Mouse (Mus musculus): ENCODE data around the gene 0610012G03Rik. TPM values are rescaled to one million over a fixed set of nuclear protein-coding genes. Genes with fewer than 3 reads are reported as not detected.
"Not testable (repeated sequence)": the region's sequence is repeated elsewhere in the genome, so short reads cannot be mapped to it uniquely, and the experiment has no call there.

0610012G03Rik gene
- polyA plus RNA-seq, 1 experiment from 2014 or later: 93.7 TPM

- peak; percentile 68 for ATAC-seq (replicated peaks; ENCODE audit: low FRiP score)
- no peak for DNase-seq (ENCODE audit: low spot score)
- under 1% methylated on average over 38 of the region's 38 CpGs for WGBS
Measured at GRCm38 (mm10) chr16:31947901-31948316, 385 bp downstream of the 0610012G03Rik start.

GRCm38 (mm10) chr16:31947333-31947732, 961 bp downstream of the 0610012G03Rik start:
- peak overlapping the region; percentile 84 for H3K4me3 ChIP-seq (ENCODE audit: low read depth, low read length)
- H3K9ac ChIP-seq (ENCODE audit: low read depth, low read length): peak overlapping the region; percentile 84
- 0 out of 2 replicates have a peak, but pooled peaks cover 11% of the 10 kb centered on the region for H3K36me3 ChIP-seq (ENCODE audit: control insufficient read depth, insufficient read depth, low read length)
- H3K27me3 ChIP-seq (replicated peaks; ENCODE audit: control insufficient read depth, insufficient read depth, low read length): no peaks in the 10 kb centered on the region
- WGBS: 16% methylated on average over 8 of the region's 8 CpGs
- DNase-seq (ENCODE audit: low spot score) (no peak), ATAC-seq (replicated peaks; ENCODE audit: low FRiP score) (no peak)
- no peaks in the 10 kb centered on the region for H3K9me3 ChIP-seq (ENCODE audit: control insufficient read depth, low read length)
- peak overlapping the region; percentile 92 for H3K4me2 ChIP-seq
- peak overlapping the region; percentile 84; the same call in 1 of the 2 replicates for H3K27ac ChIP-seq (ENCODE audit: low read depth, low read length)
- H3K4me1 ChIP-seq (replicated peaks; ENCODE audit: control insufficient read depth, insufficient read depth, low read length): peaks cover 15% of the 10 kb centered on the region

More at GRCm38 (mm10) chr16:31947901-31948316, 385 bp downstream of the 0610012G03Rik start:
- H3K9ac ChIP-seq (ENCODE audit: low read depth, low read length): peak overlapping the region; percentile 84
- peak overlapping the region; percentile 92 for H3K4me2 ChIP-seq
- peaks cover 15% of the 10 kb centered on the region for H3K4me1 ChIP-seq (replicated peaks; ENCODE audit: control insufficient read depth, insufficient read depth, low read length)
- 0 out of 2 replicates have a peak, but pooled peaks cover 11% of the 10 kb centered on the region for H3K36me3 ChIP-seq (ENCODE audit: control insufficient read depth, insufficient read depth, low read length)
- no peaks in the 10 kb centered on the region for H3K27me3 ChIP-seq (replicated peaks; ENCODE audit: control insufficient read depth, insufficient read depth, low read length)
- H3K9me3 ChIP-seq (ENCODE audit: control insufficient read depth, low read length): no peaks in the 10 kb centered on the region
- H3K27ac ChIP-seq (ENCODE audit: low read depth, low read length): peak overlapping the region; percentile 84
- peak overlapping the region; percentile 84 for H3K4me3 ChIP-seq (ENCODE audit: low read depth, low read length)

GRCm38 (mm10) chr16:31945986-31946385, 2.3 kb downstream of the 0610012G03Rik start:
- peak overlapping the region; percentile 92; the same call in 1 of the 2 replicates for H3K4me2 ChIP-seq
- not testable (repeated sequence) for H3K9me3 ChIP-seq (ENCODE audit: control insufficient read depth, low read length)

GRCm38 (mm10) chr16:31945372-31945771, 2.9 kb downstream of the 0610012G03Rik start:
- 0 out of 2 replicates have a peak, but pooled peaks cover 3% of the 10 kb centered on the region for H3K36me3 ChIP-seq (ENCODE audit: control insufficient read depth, insufficient read depth, low read length)
- H3K9ac ChIP-seq (ENCODE audit: low read depth, low read length): no peak overlapping the region
- ATAC-seq (replicated peaks; ENCODE audit: low FRiP score) (no peak), DNase-seq (ENCODE audit: low spot score) (no peak)
- H3K27ac ChIP-seq (ENCODE audit: low read depth, low read length): no peak overlapping the region
- WGBS: 80% methylated on average over 6 of the region's 6 CpGs
- no peak overlapping the region for H3K4me2 ChIP-seq
- H3K9me3 ChIP-seq (ENCODE audit: control insufficient read depth, low read length): no peaks in the 10 kb centered on the region
- no peaks in the 10 kb centered on the region for H3K27me3 ChIP-seq (replicated peaks; ENCODE audit: control insufficient read depth, insufficient read depth, low read length)
- peaks cover 15% of the 10 kb centered on the region for H3K4me1 ChIP-seq (replicated peaks; ENCODE audit: control insufficient read depth, insufficient read depth, low read length)
- H3K4me3 ChIP-seq (ENCODE audit: low read depth, low read length): no peak overlapping the region

More at GRCm38 (mm10) chr16:31945986-31946385, 2.3 kb downstream of the 0610012G03Rik start:
- DNase-seq (ENCODE audit: low spot score); ATAC-seq (replicated peaks; ENCODE audit: low FRiP score); H3K36me3 ChIP-seq (ENCODE audit: control insufficient read depth, insufficient read depth, low read length); H3K27me3 ChIP-seq (replicated peaks; ENCODE audit: control insufficient read depth, insufficient read depth, low read length); H3K27ac ChIP-seq (ENCODE audit: low read depth, low read length); H3K4me3 ChIP-seq (ENCODE audit: low read depth, low read length); H3K9ac ChIP-seq (ENCODE audit: low read depth, low read length): not testable (repeated sequence)
- H3K4me1 ChIP-seq (replicated peaks; ENCODE audit: control insufficient read depth, insufficient read depth, low read length): peaks cover 15% of the 10 kb centered on the region
- WGBS: 84% methylated on average over 6 of the region's 6 CpGs

- no peak overlapping the region for H3K4me3 ChIP-seq (ENCODE audit: low read depth, low read length)
- H3K27ac ChIP-seq (ENCODE audit: low read depth, low read length): no peak overlapping the region
- no peaks in the 10 kb centered on the region for H3K27me3 ChIP-seq (replicated peaks; ENCODE audit: control insufficient read depth, insufficient read depth, low read length)
- no peaks in the 10 kb centered on the region for H3K36me3 ChIP-seq (ENCODE audit: control insufficient read depth, insufficient read depth, low read length)
- H3K4me2 ChIP-seq: no peak overlapping the region
- DNase-seq (ENCODE audit: low spot score) (no peak), ATAC-seq (replicated peaks; ENCODE audit: low FRiP score) (no peak)
- no peaks in the 10 kb centered on the region for H3K9me3 ChIP-seq (ENCODE audit: control insufficient read depth, low read length)
- H3K9ac ChIP-seq (ENCODE audit: low read depth, low read length): no peak overlapping the region
- H3K4me1 ChIP-seq (replicated peaks; ENCODE audit: control insufficient read depth, insufficient read depth, low read length): peaks cover 15% of the 10 kb centered on the region
- WGBS: 86% methylated on average over 12 of the region's 12 CpGs
Measured at GRCm38 (mm10) chr16:31944698-31945255, 3.5 kb downstream of the 0610012G03Rik start.

GRCm38 (mm10) chr16:31943980-31944379, 4.3 kb downstream of the 0610012G03Rik start:
- ATAC-seq (replicated peaks; ENCODE audit: low FRiP score) (0 out of 2 replicates have a peak, but pooled peaks have one; percentile 44), DNase-seq (ENCODE audit: low spot score) (peak; percentile 78)
- no peaks in the 10 kb centered on the region for H3K36me3 ChIP-seq (ENCODE audit: control insufficient read depth, insufficient read depth, low read length)
- H3K9me3 ChIP-seq (ENCODE audit: control insufficient read depth, low read length): no peaks in the 10 kb centered on the region
- H3K4me3 ChIP-seq (ENCODE audit: low read depth, low read length): no peak overlapping the region
- no peak overlapping the region for H3K9ac ChIP-seq (ENCODE audit: low read depth, low read length)
- H3K27ac ChIP-seq (ENCODE audit: low read depth, low read length): no peak overlapping the region
- peaks cover 11% of the 10 kb centered on the region for H3K4me1 ChIP-seq (replicated peaks; ENCODE audit: control insufficient read depth, insufficient read depth, low read length)
- 4% methylated on average over 10 of the region's 10 CpGs for WGBS
- H3K4me2 ChIP-seq: no peak overlapping the region
- H3K27me3 ChIP-seq (replicated peaks; ENCODE audit: control insufficient read depth, insufficient read depth, low read length): no peaks in the 10 kb centered on the region

GRCm38 (mm10) chr16:31940586-31940985, 7.7 kb downstream of the 0610012G03Rik start:
- H3K9ac ChIP-seq (ENCODE audit: low read depth, low read length): no peak overlapping the region
- 43% methylated on average over 2 of the region's 2 CpGs for WGBS

GRCm38 (mm10) chr16:31938856-31939255, 9.4 kb downstream of the 0610012G03Rik start:
- 59% methylated on average over 6 of the region's 6 CpGs for WGBS
- Histone ChIP-seq H3K36me3 (ENCODE audit: control insufficient read depth, insufficient read depth, low read length) (no peaks in the 10 kb centered on the region), H3K4me3 (ENCODE audit: low read depth, low read length) (no peak overlapping the region), H3K9ac (ENCODE audit: low read depth, low read length) (no peak overlapping the region), H3K4me1 (replicated peaks; ENCODE audit: control insufficient read depth, insufficient read depth, low read length) (peaks cover under 1% of the 10 kb centered on the region), H3K9me3 (ENCODE audit: control insufficient read depth, low read length) (no peaks in the 10 kb centered on the region), H3K27me3 (replicated peaks; ENCODE audit: control insufficient read depth, insufficient read depth, low read length) (peaks cover 28% of the 10 kb centered on the region), H3K27ac (ENCODE audit: low read depth, low read length) (no peak overlapping the region), H3K4me2 (no peak overlapping the region)
- DNase-seq (ENCODE audit: low spot score) (no peak), ATAC-seq (replicated peaks; ENCODE audit: low FRiP score) (no peak)

More at GRCm38 (mm10) chr16:31940586-31940985, 7.7 kb downstream of the 0610012G03Rik start:
- Histone ChIP-seq H3K36me3 (ENCODE audit: control insufficient read depth, insufficient read depth, low read length) (no peaks in the 10 kb centered on the region), H3K9me3 (ENCODE audit: control insufficient read depth, low read length) (no peaks in the 10 kb centered on the region), H3K4me1 (replicated peaks; ENCODE audit: control insufficient read depth, insufficient read depth, low read length) (no peaks in the 10 kb centered on the region; the same call in 1 of the 2 replicates), H3K4me2 (peak overlapping the region; percentile 25; the same call in 1 of the 2 replicates), H3K4me3 (ENCODE audit: low read depth, low read length) (no peak overlapping the region), H3K27ac (ENCODE audit: low read depth, low read length) (no peak overlapping the region), H3K27me3 (replicated peaks; ENCODE audit: control insufficient read depth, insufficient read depth, low read length) (peaks cover 11% of the 10 kb centered on the region)
- DNase-seq (ENCODE audit: low spot score) (no peak), ATAC-seq (replicated peaks; ENCODE audit: low FRiP score) (peak; percentile 58)

GRCm38 (mm10) chr16:31936568-31936967, 11.7 kb downstream of the 0610012G03Rik start:
- Histone ChIP-seq H3K4me2 (no peak overlapping the region), H3K36me3 (ENCODE audit: control insufficient read depth, insufficient read depth, low read length) (no peaks in the 10 kb centered on the region), H3K4me1 (replicated peaks; ENCODE audit: control insufficient read depth, insufficient read depth, low read length) (peaks cover 7% of the 10 kb centered on the region), H3K9me3 (ENCODE audit: control insufficient read depth, low read length) (no peaks in the 10 kb centered on the region), H3K9ac (ENCODE audit: low read depth, low read length) (no peak overlapping the region), H3K4me3 (ENCODE audit: low read depth, low read length) (no peak overlapping the region), H3K27me3 (replicated peaks; ENCODE audit: control insufficient read depth, insufficient read depth, low read length) (peaks cover 40% of the 10 kb centered on the region), H3K27ac (ENCODE audit: low read depth, low read length) (no peak overlapping the region)
- DNase-seq (ENCODE audit: low spot score) (no peak), ATAC-seq (replicated peaks; ENCODE audit: low FRiP score) (no peak)
- 81% methylated on average over 4 of the region's 4 CpGs for WGBS
